In the genomic region with DNA sequence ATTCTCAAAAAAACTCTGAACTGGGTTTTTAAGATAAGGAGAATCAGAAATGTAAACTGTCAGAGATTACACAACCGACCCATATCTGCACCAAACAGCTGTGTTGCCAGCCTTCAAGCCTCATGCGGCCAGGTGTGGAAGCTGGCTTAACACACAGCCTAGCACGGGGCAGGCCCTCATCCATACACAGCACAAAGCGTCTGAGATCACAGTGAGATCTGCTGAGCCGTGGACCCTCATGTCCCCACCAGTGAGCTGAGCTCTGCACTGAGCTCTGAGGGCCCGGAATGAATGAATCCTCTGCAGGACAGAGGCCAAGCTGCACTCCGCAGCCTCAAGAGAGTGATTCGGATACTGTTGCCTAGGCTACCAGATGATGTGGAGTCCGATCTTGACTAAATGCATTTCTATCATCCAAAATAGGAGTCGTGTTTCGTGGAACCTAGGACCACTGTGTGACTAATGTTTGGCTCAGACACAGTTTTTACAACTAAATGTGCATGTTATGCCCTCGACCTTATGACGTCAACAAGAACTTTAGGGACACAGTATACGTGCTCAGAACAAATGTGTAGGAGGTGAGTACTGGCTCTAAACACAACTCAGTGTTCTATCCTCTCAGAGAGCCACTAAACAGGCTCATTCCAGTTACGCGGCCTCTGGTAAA, we compare ENCODE assay signal across 8 mouse cellular contexts. TPM values are rescaled to one million over a fixed set of nuclear protein-coding genes. Genes with fewer than 3 reads are reported as not detected.
DNase-seq lines count a peak whose midpoint lies in the region; ATAC-seq lines count a peak whose summit lies in the region.
"Had no signal": no experiment of that assay in that cellular context is flagged by ENCODE, and none has a peak within 500 bp of the region (broad histone marks: within the 10 kb centered on the region; RNA-seq: fewer than 3 reads in every experiment).

No protein-coding gene starts in this region.

- H3K4me1 ChIP-seq in hindbrain, embryonic 13.5 days (replicated peaks) = peaks cover 35% of the 10 kb centered on the region
- peaks cover 30% of the 10 kb centered on the region for H3K4me1 ChIP-seq in liver, embryonic 15.5 days (replicated peaks)

- 60% methylated on average over 16 of the region's 16 CpGs for WGBS in hindbrain, embryonic 13.5 days
- 52% methylated on average over 16 of the region's 16 CpGs for WGBS in liver, embryonic 15.5 days (ENCODE audit: insufficient replicate concordance)

- DNase-seq in right cerebral cortex, postnatal 25 days = peak; percentile 27
- DNase-seq in right cerebral cortex, postnatal 14 days = no peak
- DNase-seq in testis, postnatal 14 days (ENCODE audit: low spot score) = no peak
- no peak for DNase-seq in layer of hippocampus, adult 9-11 months
- DNase-seq in gastrocnemius, postnatal 4 days (ENCODE audit: low spot score in 2 of 2) = no peak

- H3K4me3 ChIP-seq in hindbrain, embryonic 13.5 days = no peak overlapping the region
- no peak overlapping the region for H3K4me3 ChIP-seq in liver, embryonic 15.5 days (replicated peaks)
- H3K4me3 ChIP-seq: embryonic facial prominence, embryonic 12.5 days had no signal

- no peaks in the 10 kb centered on the region for H3K9me3 ChIP-seq in hindbrain, embryonic 13.5 days
- no peaks in the 10 kb centered on the region for H3K9me3 ChIP-seq in liver, embryonic 15.5 days (replicated peaks)
- H3K9me3 ChIP-seq: embryonic facial prominence, embryonic 12.5 days had no signal

- peaks cover 19% of the 10 kb centered on the region for H3K36me3 ChIP-seq in hindbrain, embryonic 13.5 days
- H3K36me3 ChIP-seq in liver, embryonic 15.5 days (replicated peaks) = peaks cover 20% of the 10 kb centered on the region

- H3K4me2 ChIP-seq in hindbrain, embryonic 13.5 days = no peak overlapping the region
- no peak overlapping the region for H3K4me2 ChIP-seq in liver, embryonic 15.5 days
- H3K4me2 ChIP-seq: embryonic facial prominence, embryonic 12.5 days had no signal

- peak overlapping the region; percentile 24 for H3K27ac ChIP-seq in hindbrain, embryonic 13.5 days
- peak overlapping the region; percentile 76 for H3K27ac ChIP-seq in liver, embryonic 15.5 days (replicated peaks)
- H3K27ac ChIP-seq: embryonic facial prominence, embryonic 12.5 days had no signal

- H3K9ac ChIP-seq in hindbrain, embryonic 13.5 days = peak overlapping the region; percentile 55
- H3K9ac ChIP-seq in liver, embryonic 15.5 days = no peak overlapping the region

- ATAC-seq in hindbrain, embryonic 13.5 days (ENCODE audit: low FRiP score) = no peak
- ATAC-seq in liver, embryonic 15.5 days (ENCODE audit: insufficient read depth) = peak; percentile 71

- H3K27me3 ChIP-seq in hindbrain, embryonic 13.5 days = no peaks in the 10 kb centered on the region
- H3K27me3 ChIP-seq in liver, embryonic 15.5 days = no peaks in the 10 kb centered on the region
- H3K27me3 ChIP-seq: embryonic facial prominence, embryonic 12.5 days had no signal

RNA-seq across cellular contexts. Expression of gene Ern1, which starts 27.6 kb away (rescaled TPM):
- polyA plus RNA-seq in hindbrain, embryonic 13.5 days (2015; fragmentation: Nextera tagmentation; extraction: Ambion mirVana) = 5.9 and 6.1 TPM in 2 replicates
- polyA plus RNA-seq in liver, embryonic 15.5 days (2015; fragmentation: Nextera tagmentation; extraction: Ambion mirVana) = 4.1 and 5.8 TPM in 2 replicates
- 10 to 100 TPM in 1 of 2 experiments, 1 to 10 TPM in 1; 7.1 to 10.3 TPM for total RNA-seq in gastrocnemius, postnatal 4 days (2021)
